Mouse (Mus musculus) natural killer cell, adult 2 months (primary cell): ENCODE data around the gene Tmem192.

ENCODE experiments used
- DNase-seq, 2 experiments: peaks; one replicate each; pipeline ENCODE4 v3.0.0; 2022; ENCODE audit warnings: low spot score in 2 of 2

The Tmem192 gene

DNA sequence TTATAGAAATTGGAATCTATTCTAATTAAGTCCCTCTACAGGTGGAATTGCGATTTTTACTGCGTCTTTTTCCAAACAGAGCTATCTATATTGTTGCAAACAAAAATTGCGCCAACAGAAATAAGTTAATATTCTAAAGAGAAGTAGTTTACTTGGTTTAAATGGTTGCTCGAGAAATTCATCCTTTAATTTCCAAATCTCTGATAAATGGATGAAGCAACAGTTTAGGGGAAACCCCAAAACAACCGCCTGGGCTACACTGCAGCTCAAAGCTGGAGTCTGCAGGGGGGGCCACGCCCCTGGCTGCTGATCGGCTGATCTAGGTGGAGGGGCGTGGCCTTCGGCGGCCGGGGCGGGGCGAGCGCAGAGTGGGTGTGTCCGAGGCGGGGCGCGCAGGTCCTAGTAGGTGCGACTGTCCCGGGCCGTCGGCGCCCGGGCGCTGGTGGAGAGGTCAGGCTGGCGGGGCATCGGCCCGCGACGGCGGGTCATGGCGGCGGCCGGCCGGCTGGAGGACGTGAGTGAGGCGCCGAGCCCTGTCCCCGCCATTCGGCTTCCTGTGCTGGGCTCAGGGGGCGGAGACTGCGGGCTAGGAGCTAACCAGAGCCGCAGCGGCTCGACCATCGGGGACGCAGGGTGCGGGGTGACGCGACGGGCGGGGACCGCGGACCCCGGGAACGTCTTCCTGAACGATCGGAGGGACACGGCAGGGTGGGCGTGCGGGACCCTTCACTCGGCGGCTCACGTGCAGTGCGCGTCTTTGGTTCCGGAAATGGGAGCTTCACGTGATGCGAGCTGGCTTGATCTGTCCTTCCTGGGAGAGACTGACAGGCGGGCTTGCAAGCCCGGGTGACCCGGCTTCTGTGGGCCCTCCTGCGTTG is at the start of gene Tmem192:
Gene Tmem192, plus strand, starts transcription at position 366 of the 878 bp plus-strand sequence.
- peak; percentile 98 for DNase-seq

DNA sequence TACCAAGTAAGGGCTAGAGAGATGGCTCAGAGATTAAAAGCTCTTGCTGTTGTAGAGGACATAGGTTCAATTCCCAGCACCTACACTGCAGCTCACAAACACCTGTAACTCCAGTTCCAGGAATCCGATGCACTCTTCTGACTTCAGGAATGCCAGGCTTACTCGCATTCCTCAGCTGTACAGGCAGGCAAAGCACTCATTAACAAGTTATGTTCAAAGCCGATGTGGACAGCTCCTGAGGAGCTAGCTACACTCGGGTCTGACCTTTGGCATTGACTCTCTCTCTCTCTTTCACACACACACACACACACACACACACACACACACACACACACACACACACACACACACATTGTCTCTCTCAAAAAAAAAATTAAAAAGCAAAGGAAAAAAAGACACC is 48.3 kb upstream of the Tmem192 start:
- DNase-seq: no peak

DNA sequence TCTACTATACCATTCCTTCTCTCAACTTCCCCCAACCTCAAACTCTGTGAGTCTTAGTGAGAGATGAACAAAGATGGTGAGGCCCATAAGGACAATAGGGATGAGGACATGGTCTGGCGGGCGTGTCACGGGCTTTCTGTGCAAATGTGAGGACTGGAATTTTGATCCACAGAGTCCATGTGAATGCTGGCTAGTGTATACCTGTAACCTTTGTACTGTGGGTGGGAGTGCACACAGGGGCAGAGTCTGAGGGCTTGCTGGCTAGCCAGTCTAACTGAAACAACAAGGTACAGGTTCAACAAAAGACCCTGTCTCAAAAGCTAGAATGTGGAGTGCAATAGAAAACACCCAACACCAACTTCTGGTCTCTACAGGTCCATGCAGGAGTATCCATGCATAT is 46.3 kb upstream of the Tmem192 start:
- DNase-seq: no peak

DNA sequence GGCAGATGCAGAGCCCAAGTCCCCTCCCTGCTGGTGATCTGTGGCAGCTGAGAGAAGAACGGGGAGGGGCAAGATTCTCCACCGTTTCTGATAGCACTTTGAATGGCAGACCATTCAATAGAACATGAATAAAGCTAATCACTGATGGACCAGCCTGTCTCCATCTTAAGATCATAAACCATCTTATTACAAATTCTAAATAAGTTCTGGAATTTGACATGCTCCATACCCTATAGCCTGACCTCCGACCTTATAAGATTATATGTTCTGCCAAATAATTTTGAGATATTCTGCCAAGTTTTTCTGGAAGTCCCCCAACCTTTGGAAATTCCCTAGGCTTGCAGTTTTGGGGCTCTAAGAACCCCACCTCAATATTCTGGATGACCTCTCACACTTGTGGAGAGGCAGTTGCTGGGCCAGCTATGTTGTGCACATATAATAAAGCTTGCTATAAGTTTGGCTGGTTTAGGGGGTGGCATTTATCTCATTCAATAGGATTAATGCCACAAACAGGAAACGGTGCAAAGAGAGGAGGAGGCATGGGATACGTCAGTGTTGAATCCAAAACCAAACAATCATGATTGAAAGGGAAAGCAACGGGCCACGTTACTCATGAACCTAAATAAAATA is 45.3 kb upstream of the Tmem192 start:
- no peak for DNase-seq

DNA sequence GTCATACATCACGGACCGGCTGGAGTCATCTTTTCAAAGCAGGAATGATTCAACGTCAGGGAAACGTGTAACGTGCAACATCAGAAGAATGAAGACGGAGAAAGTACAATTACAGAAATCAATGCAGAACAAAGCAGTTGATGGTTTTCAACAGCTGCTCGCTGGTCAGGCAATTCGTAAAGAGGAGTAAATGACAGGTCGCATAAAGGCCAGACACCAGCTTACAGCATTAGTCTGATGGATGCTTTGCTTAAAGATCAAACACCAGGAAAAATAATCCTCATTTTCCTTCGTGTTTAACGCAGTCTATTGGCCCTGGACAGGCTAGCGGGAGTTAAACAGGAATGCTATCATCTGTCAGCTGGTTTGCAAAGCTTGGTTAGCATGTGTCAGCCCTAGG is 44.8 kb upstream of the Tmem192 start:
- DNase-seq: no peak

DNA sequence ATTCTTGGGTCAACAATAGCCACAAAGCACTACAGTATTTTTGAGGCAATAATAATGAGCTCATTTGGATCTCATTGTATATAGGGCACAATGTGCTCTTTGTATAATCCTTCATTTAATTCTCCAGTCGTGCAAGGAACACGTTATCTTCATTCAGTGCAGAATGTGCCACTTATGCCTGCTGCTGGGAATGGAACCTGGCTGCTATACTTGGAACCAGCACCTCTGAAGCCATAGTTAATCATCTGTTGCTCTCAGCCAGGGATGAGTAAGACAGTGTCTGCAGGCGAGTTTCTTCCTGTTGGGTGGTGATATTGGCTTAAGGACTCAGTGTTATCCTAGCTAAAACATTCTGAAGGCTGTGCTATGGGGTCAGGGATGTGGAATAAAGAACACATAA is 43.2 kb upstream of the Tmem192 start:
- DNase-seq: no peak

DNA sequence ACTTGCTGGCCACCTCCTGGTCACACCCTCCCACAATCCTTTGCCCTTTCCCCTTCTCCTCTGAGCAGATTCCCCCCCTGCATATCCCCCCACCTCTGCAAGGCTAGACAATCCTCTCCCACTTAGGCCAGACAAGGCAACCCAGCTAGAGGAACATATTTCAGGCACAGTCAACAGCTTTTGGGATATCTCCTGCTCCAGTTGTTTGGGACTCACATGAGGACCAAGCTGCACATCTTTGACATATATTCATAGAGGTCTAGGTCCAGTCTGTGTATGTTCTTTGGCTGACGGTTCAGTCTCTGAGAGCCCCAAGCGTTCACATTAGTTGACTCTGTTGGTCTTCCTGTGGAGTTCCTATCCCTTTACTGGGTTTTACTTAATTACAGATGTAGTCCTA is 37.0 kb upstream of the Tmem192 start:
- DNase-seq: no peak

DNA sequence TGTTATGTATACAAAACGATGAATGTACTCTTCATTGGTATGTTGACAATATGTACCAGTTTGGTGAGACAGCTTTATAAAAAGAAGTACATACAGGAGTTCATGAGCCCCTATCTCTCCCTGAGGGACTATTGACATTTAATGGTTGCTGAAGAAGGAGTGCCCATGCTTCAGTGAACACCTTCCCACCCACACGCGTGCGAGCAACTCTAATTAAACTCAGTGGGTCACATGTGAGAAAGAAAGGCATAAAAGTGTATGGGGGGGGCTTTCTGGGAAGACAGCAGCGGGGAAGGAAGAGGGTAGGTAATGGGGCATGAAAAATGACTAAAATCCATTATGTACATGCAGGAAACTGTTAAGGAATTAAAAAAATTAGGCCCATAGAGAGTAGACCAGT is 30.2 kb upstream of the Tmem192 start:
- DNase-seq: no peak

DNA sequence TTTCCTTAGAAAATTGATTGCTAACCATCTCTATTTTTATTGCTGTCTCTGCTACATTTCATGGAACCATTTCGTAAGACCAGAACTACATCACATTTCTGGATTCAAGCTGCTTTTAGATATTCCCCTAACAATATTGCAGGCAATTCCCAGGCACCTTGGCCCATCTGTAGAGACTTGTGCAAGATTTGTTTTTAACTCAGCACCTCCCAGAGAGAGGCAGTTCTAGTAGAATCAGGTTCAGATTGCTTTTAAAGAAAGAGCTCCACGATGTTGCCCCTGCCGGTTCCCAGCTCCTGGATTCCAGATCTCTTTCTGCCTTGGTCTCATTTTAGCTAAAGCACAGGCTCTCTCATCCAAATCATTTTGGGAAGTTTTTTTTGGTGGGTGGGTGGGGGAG is 23.7 kb upstream of the Tmem192 start:
- DNase-seq: no peak

DNA sequence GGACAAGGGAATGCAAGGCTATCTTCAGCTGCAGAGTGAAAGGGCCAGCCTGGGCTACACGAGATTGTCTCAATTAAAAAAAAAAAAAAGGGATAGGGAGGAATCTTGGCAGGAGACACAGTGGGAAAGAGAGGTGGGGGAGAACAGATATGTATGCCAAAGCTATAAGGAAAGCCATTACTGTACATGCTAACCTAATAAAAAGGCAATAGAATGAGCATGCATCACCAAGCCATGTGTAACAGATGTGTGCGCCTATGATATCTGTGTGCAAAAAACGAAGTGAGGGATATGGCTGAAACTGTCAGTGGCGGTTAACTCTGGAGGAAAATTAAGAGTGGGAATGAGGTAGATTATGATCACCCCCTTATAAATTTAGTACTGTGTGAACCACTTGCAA is 21.2 kb upstream of the Tmem192 start:
- no peak for DNase-seq

DNA sequence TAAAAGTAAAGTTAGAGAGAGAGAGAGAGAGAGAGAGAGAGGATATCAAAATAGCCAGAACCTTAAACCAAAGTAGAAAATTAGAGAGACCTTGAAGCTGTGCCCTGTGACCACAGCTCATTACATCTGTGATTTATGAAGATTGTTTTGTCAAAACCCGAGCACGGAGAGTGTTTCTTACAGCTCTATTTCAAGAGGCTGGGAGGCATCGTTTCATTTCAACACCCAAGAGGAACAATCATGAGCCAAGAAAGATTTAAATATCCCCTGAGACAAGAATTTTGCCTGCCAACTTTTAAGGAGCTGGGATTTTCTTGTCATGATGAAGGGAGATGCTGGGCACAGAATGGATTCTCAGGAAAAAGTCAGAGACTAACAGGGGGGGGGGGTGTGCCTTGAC is 20.6 kb upstream of the Tmem192 start:
- DNase-seq: no peak

DNA sequence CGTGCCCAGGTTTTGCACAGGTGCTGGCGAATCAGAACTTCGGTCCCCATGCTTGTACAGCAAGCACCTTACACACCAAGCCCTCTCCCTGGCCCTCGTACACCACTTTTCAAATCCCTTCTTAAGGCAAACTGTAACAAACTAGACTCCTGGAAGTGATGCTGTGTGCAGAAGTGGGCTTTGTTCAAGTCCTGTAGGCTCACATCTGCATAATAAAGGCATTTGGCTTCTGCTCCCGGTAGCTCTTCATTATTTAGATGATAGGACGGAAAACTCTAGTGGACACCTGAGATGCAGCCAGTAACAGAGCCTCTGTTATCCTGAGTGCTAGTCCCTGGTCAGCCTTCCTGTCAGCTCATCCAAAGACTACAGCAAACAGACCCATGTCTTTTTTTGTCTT is 18.0 kb upstream of the Tmem192 start:
- DNase-seq: no peak

DNA sequence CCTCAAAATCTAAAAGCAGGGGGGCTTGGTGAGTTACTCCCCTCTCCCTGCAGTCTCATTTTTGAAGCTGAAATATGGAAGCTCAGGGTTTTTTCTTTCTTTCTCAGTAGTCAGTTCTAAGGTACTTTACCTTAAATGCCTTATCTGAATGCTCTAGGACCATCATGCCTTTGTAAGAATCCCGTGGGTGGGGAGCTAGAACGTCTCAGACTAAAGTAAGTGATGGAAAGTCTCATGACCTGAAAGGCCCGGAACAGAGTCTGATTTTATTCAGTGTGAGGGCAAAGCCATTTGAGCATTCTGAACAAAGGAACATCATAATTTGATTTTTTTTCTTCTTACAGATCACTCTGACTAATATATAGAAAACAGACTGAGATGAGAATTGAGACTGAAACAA is 12.0 kb upstream of the Tmem192 start:
- DNase-seq: no peak

DNA sequence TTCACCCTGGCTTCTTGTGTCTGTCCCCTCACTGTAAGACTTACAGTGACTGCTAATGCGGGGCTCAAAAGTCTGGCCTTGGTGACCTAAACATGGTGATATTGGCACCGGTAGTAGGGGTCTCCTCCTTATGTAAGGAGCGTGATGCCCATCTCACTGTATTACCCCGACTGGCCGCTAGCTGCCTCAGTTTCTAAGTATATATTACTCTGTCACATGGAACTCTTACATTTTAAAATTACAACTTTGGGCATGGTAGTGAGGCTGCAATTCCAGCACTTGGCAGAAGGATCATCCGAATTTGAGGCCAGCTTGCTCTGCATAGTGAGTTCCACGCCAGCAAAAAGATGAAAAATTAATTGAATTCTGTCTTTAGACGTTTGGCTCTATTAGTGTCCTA is 6.0 kb upstream of the Tmem192 start:
- DNase-seq: no peak

DNA sequence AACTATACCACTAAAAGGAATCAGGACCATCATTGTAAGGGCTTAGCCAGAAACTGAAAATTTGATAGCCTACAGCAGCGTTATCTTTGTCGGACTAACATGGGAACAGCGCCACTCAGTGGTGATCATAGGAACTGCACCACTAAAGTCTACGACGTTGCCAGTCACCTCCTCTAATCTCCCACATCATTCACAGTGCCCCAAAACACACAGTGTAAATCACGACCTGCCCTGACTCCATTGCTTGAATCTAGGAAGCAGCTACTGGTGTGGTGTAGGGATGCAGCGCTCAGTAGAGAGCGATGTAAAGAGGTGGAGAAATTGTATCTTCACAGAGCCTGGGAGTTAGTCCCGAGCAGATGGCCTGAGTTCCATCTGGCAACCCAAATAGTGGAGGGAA is 5.5 kb upstream of the Tmem192 start:
- peak; percentile 68 to 77 for DNase-seq

DNA sequence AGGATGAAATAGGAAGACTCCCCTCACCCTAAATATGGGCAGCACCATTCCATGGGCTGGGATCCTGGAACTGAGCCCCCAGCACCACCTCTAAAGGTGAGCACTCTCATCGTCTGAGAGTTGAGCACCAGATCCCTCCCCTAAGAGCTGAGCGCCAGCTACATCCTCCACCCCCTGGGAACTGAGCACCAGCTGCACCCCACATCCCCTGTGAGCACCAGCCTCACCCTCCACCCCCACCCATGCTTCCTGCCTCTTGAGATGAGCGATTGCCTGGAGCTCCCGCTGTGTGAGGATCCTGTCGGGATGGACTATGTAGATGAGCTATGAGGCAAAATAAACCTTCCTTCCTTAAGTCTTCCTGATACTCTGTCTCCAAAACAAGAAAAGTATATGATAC is 4.0 kb upstream of the Tmem192 start:
- DNase-seq: no peak

DNA sequence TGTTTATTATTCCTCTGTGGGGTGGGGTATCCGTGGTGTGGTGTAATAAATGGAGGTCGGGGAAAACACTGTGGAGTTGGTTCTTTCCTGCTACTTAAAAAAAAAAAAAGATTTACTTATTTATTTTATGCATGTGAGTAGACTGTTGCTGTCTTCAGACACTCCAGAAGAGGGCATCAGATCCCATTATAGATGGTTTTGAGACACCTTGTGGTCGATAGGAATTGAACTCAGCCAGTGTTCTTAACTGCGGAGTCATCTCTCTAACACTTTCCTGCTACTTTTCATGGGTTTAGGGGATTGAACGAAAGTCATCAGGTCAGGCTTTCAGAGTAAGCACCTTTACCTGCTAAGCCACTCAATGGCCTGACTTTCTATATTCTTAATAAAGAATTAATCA is 2.2 kb upstream of the Tmem192 start:
- DNase-seq: peak in 1 of 2 experiments; percentile 9

DNA sequence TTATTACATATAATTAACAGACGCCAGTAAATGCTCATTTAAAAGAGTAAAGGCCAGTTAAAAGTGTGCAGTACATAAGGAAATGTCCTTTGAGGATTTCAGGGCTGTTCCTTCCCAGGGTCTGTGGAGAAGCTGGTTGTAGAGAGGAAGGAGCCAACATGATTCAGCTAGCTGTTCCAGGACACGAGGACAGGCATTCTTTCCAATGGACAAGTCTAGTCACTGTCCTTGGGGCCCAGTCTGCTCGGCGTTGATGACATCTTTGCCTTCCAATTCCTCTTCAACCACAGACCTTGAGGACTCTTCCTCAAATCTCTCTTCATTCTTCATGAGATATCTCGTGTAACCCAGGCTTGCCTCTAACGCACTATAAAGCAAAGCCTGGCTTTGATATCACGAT is 1.4 kb upstream of the Tmem192 start:
- no peak for DNase-seq

DNA sequence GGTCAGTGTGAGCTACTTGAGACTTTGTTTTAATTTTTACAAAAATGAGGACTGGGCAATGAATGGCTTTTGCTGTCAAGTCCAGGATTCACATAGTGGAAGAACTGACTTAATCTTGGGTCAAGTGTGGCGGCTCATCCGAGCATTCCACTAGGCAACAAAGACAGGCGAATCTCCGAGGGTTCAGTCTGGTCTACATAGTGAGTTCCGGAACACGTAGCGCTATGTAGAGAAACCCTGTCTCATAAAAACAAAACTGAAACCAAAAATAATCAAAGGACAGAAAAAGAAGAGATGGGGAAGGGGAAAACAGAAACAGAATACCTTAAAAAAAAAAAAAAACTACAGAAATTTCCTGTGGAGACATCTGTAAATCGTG is 555 bp upstream of the Tmem192 start:
- peak; percentile 22 to 26 for DNase-seq

DNA sequence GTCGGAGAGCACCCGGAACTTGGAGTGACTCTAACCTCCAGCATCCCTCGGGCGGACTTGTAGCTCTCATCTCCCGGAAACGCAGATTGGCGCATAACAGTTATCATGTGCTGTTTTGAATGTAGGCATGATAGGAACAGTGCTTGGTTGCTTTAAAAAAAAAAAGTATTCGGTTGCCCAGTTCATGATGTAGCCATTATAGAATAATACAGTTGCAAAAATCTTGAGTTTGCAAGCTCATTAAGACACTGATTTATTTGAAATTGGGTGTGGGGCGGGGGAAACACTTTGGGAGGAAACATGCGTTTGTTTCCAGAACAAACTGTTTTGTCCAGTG is 681 bp downstream of the Tmem192 start:
- DNase-seq: no peak

DNA sequence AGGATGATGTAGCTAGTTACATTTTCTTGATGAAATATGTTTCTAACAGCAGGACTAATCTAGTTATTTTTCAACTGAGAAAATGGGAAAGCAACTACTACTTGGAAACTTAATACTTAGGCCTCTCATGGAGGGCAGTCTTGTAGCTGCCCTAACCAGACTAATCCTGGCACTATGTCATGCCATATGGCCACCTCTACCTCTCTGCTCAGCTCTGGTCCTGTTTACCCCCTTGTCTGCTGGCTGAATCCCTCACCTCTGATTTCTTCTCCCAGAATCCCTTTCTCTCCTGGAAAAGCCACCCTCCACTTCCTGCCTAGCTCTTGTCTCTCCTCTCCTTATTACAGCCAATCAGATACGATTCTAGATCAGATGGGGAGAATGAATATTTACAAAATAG is 1.4 kb downstream of the Tmem192 start:
- DNase-seq: no peak

DNA sequence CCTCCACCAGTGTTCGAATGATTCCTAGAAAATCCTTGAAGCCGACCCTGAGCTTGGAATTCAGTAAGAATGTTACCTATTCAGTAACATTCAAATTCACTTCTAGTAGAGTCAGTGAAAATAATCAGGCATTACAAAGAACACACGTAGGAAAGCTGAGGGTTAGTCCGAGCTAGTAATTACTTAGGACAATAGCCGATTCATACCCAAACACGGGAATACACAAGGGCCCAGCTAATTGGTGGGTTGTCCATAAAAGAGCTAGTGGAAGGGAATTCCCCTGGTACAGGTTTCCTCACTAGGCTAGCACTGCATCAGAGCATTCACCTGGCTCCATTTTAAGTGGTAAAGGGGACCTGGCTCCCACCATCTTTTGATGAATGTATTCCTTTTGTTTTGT is 5.1 kb downstream of the Tmem192 start:
- no peak for DNase-seq

DNA sequence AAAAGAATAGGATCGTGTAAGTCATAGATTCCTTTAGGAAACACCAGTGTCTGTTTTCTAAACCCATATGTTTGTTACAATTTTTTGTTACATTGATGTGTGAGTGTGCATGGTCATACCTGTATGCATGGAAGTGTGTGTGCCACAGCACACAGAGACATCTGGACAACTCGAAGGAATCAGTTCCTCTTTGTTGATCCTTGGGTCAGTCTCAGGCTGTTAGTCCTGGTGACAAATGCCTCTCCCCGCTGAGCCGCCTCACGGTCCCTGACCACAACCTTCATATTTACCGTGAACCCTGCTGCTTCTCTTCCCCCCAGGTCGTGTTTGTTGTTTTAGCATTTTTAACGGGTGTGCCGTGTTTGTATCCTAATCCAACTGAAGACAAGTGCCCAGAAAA is 12.0 kb downstream of the Tmem192 start:
- no peak for DNase-seq

DNA sequence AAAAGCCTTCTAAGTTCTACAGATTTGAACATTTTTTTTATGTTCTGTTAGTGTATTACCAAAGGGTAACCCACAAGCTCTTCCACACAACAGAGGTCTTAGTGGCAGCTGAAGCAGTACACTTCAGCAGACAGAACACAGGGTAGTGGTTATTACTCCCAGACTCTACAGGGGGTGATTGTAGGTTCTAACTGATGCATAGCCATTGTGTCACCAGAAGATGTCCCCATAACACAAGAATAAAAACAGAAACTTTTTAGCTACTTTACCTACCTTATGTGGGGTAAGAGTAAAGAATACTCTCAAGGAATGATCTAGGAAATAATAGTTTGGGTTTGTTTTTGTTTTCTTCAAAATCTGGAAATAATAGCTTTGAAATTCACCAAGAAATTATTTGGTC is 15.9 kb downstream of the Tmem192 start:
- DNase-seq: no peak
